Mouse (Mus musculus): Measurements from ENCODE around the gene Arcn1.

The Arcn1 gene

DNA sequence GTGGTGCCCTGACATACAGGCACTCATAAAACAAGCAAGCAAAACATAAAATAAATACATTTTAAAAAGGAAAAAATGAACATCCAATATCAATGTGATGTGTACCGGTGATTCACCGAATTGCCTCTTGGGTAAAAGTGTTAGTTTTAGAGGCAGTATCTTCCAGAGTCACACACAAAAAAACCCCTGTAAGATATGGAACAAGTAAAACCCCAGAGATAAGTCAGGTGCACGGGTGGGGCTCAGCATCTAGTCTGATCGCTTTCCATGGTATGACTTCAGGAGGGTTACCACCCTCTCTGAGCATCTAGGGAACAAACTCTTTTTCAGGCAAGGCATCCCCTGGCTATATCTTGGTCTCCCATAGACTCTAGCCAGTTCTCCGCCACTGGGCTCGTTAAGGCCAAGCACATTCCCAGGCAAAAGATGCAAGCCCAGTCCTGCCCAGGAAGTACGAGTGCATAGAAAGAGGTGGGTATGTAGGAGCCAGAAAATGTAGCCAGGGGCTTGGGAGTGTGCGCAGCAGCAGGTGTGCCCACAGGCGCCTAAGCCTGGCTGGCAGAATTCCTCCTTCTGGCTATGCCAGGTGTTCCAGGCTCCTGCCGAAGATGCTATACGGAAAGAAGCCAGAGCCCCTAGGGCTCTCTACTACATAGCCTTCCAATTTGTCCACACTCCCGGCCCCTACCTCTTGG is 48.6 kb downstream of the Arcn1 start:
- no peak for DNase-seq

DNA sequence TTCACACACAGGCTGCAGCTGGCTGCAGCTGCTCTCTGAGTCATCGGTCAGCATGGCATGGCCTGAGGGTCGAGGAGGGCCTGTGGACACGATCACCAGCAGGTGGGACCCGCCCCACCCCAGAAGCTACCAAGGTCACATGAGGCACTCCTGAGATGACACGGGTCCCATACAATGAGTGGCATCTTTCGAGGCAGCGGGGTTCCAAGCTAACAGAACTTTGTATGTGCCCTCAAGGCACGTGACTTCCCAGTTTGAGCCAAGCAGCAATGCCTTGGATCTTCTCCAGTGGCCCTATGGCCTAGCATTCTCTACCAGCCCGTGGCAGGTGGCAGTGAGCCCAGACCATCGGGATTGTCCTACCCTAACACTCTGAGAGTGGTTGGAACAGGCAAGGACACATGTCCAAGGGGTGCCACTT is 49.8 kb downstream of the Arcn1 start:
- DNase-seq, result peak; percentile 89

- DNase-seq, result no peak
Measured at GRCm38 (mm10) chr9:44716997-44717821, 50.4 kb downstream of the Arcn1 start.

DNA sequence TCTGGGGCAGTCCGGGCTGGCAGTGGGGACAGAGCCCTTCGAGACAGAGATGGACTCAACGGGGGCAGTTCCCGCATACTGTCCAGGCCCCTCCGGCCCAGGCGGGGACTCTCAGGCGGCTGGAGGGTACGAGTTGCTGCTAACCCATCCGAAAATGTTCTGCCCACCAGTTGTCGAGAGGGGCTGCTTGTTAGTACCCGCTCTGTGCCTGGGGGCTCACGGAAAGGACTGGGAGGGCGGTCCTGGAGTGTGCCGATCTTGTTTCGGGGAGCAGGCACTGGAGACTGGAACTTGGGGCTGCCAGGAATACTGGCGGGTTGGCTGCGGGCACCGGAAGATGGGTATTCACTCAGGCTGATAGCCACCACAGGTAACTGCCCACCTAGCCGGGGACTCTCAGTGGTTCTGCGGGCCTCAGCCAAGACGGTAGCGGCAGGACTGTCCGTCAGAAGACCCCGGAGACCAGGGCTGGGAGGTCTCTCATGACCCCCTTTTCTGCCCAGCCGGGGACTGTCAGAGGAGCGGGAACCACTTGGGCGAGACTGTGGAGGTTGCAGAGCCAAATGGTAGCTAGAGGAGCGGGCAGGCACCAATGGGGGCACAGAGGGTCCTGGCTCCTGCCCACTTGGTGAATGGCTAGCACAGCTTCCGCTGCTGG is 51.8 kb downstream of the Arcn1 start:
- no peak for DNase-seq

DNA sequence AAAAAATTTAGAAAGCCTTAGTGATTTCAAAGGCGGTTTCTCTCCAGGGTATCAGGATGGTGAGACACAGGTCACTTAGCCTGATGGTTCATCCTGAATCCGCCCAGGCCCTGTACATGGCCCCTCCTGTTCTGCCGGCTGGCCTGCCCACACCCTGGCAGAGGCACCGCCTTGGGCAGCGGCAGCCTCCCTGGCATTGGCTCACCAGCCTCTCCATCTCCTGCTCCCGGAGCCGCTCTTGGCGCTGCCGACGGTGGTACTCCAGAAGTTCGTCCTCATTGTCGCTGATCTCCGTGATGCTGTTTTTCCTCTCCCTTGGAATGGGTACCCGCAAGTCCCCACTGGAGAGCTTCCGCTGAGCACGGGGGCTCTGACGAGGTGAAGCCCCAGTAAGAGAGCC is 52.5 kb downstream of the Arcn1 start:
- DNase-seq, result no peak

DNA sequence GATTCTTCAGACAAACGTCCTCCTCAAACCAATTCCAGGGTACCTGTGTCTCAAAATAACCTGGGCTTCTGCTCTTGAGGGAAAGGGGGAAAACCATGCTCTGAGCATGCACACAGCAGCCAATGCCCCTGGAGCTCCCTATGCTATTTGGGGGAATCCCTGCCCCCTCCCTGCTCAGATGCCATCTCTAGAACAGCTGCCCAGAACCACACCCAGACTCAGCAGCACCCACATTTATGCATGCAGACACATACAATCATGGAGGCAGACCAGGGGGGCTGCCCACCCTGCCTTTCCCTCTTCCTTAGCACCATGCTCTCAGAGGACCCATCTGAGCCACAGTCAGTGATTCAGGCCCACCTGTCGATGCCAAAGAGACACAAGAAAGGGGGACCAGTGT is 54.1 kb downstream of the Arcn1 start:
- DNase-seq, result no peak

DNA sequence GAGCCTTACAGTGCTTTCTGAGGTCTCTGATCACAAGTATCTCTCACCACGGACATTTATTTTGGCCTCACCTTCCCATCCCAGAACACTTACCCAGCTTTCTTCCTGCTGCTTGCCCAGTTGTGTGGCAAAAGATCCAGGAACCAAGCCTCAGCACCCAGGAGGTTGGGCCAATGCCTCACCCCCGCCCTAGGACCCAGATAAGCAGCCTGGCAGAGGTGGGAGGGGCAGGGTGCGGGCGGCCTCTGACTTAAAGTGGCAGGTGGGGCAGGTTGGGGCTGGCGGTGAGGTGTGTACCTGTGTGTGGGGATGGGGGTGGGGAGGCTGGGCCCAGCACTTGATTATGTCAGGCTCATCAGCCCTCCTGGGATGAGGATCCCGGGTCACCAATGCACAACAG is 54.6 kb downstream of the Arcn1 start:
- no peak for DNase-seq

- no peak for DNase-seq
Measured at GRCm38 (mm10) chr9:44711602-44712001, 56.0 kb downstream of the Arcn1 start.

DNA sequence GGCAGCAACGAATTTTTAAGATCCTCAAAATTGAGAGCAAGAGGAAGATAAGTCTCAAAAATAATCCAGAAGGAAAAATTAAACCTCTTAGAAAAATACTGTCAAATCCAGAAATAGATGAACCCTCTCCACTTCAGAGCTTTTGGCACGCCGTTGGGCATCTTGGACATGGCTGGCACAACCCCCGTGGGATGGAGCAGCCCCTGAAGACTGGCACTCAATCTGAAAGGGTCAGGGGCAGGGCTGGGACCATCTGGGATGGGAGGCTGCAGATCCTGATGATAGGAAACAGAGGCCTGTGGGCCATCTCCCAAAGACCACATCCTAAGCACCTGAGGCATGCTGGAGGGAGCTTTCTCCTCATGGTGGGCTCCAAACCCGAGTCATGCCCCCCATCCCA is 57.4 kb downstream of the Arcn1 start:
- no peak for DNase-seq

DNA sequence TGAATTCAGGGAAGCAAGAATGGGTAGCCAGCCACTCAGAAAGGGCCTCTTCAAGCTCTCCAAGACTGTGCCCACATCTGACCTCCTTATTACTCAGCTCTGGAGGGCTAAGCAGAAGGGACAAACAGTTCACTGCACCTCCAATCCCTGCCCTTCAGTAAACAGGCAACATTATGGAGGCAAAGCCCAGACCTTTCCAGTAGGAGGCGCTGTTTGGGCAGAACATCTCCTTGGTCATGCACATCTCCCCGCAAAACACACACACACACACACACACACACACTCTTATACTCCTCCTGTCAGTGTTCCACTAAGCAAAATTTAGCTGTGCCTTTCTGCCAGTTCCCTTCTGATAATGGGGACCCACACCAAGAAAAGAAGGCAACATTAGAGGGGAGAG is 58.0 kb downstream of the Arcn1 start:
- DNase-seq, result peak in 1 of 2 experiments; percentile 41

- no peak for DNase-seq
Measured at GRCm38 (mm10) chr9:44708925-44709324, 58.7 kb downstream of the Arcn1 start.

DNA sequence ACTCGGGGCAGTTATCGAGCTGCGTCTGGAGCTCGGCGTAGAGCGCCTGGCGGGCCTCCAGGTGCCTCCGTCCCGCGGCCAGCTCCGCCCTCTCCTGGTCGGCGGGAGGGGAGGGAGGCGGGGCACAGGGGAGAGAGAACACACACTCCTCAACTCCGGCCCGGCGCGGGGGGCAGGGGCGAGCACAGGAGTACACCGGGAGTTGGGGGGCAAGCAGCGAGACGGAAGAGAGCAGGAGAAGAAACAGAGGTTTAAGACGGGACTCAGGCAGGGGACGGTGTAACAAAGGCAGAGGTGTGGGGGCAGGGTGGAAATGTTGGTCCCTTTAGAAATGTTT is 59.2 kb downstream of the Arcn1 start:
- peak; percentile 83 to 84 for DNase-seq

- DNase-seq, result no peak
Measured at GRCm38 (mm10) chr9:44707749-44708428, 59.8 kb downstream of the Arcn1 start.

GRCm38 (mm10) chr9:44699730-44700129 is 67.9 kb downstream of the Arcn1 start:
- peak; percentile 44 to 50 for DNase-seq

- no peak for DNase-seq
Measured at GRCm38 (mm10) chr9:44699196-44699595, 68.4 kb downstream of the Arcn1 start.

- DNase-seq, result no peak
Measured at GRCm38 (mm10) chr9:44697866-44698265, 69.8 kb downstream of the Arcn1 start.

DNA sequence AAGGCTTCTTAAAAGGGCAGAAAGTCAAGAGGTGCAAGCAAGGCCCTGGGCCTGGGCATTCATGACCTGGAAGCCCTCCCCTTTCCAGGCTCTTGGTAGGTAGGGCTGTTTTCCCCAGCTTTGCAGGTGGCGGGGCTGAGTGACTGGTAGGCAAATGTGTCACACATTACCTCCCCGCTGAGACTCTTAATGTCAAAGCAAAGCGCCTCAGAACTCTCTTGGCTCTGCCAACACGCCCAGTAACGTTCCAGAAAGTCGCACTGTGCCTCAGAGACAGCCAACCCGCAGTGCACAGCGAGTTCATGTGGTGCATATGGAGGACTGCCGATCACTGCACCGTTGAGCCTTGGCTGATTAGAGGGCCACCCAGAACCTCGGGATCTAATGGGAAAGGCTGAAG is 74.6 kb downstream of the Arcn1 start:
- DNase-seq, result no peak

GRCm38 (mm10) chr9:44691671-44692520 is 75.7 kb downstream of the Arcn1 start:
- peak; percentile 81 to 84 for DNase-seq

Data from kidney, adult 8-10 months (tissue).